Mouse (Mus musculus) heart, embryonic 14.5 days (tissue): ENCODE results near the gene Ttll1. TPM values are rescaled to one million over a fixed set of nuclear protein-coding genes. Genes with fewer than 3 reads are reported as not detected.

Experiments
- ATAC-seq: fragments of 200-750 bp; cut with Nextera tagmentation; 2 replicates; pipeline ENCODE4 v1.8.0; 2017; ENCODE audit warnings: low read depth, moderate TSS enrichment; ENCODE audit not compliant: insufficient number of reproducible peaks, insufficient read depth, low FRiP score
- H3K27ac ChIP-seq, 2 experiments: fragments of 200-500 bp in 1 of 2; fragments of 300-500 bp in 1 of 2; sonication (generic) in 1 of 2; replicated peaks in 1 of 2; 2 replicates each; pipeline ENCODE4 v1.5.1; 2012 to 2014; ENCODE audit warnings: low read depth in 2 of 2, low read length in 2 of 2, control low read depth in 1 of 2, mild to moderate bottlenecking in 1 of 2, mixed read lengths in 1 of 2; ENCODE audit not compliant: control insufficient read depth in 1 of 2, insufficient read depth in 1 of 2
- H3K27me3 ChIP-seq: fragments of 300-500 bp; sonication (generic); 2 replicates; pipeline ENCODE4 v1.6.1; 2014; ENCODE audit warnings: mild to moderate bottlenecking, low read length, control low read depth; ENCODE audit not compliant: control insufficient read depth, insufficient read depth
- H3K36me3 ChIP-seq: fragments of 300-500 bp; sonication (generic); 2 replicates; pipeline ENCODE4 v1.6.1; 2014; ENCODE audit warnings: mild to moderate bottlenecking, control low read depth, low read length, mixed read lengths; ENCODE audit not compliant: control insufficient read depth, insufficient read depth
- H3K4me1 ChIP-seq, 2 experiments: fragments of 200-500 bp in 1 of 2; fragments of 300-500 bp in 1 of 2; sonication (generic) in 1 of 2; 2 replicates each; pipeline ENCODE4 v1.6.1; 2012 to 2014; ENCODE audit warnings: low read length in 2 of 2, control low read depth in 1 of 2, mixed read lengths in 1 of 2; ENCODE audit not compliant: control insufficient read depth in 2 of 2, insufficient read depth in 2 of 2
- H3K4me2 ChIP-seq: fragments of 300-500 bp; sonication (generic); 2 replicates; pipeline ENCODE4 v1.6.1; 2014; ENCODE audit warnings: mild to moderate bottlenecking, low read length
- H3K4me3 ChIP-seq, 2 experiments: fragments of 200-500 bp in 1 of 2; fragments of 300-500 bp in 1 of 2; sonication (generic) in 1 of 2; 2 replicates each; pipeline ENCODE4 v1.5.1; 2012 to 2014; ENCODE audit warnings: low read length in 2 of 2, mild to moderate bottlenecking in 2 of 2, control low read depth in 1 of 2, low read depth in 1 of 2, moderate library complexity in 1 of 2; ENCODE audit not compliant: control insufficient read depth in 1 of 2, insufficient read depth in 1 of 2
- H3K9ac ChIP-seq: fragments of 300-500 bp; sonication (generic); 2 replicates; pipeline ENCODE4 v1.6.1; 2014; ENCODE audit warnings: mild to moderate bottlenecking, low read length
- H3K9me3 ChIP-seq: fragments of 300-500 bp; sonication (generic); 2 replicates; pipeline ENCODE4 v1.6.1; 2016; ENCODE audit warnings: low read length, control low read depth; ENCODE audit not compliant: control insufficient read depth
- WGBS: fragments of 180-500 bp; shearing (Covaris S2); extraction: QIAGEN DNeasy Blood & Tissue Kit; methylation state at CpG from one replicate; pipeline ENCODE4 v1.1.7; 2014; 5-methylcytosine and 5-hydroxymethylcytosine counted together
- polyA plus RNA-seq: library from polyadenylated mRNA; unstranded; fragments of >200 nt; fragmentation: Nextera tagmentation; extraction: Ambion mirVana; gene quantifications from 2 replicates; pipeline ENCODE4 v1.2.1, GENCODE M21; 2014

The Ttll1 gene
- polyA plus RNA-seq, 1 experiment from 2014 or later, result 17.8 TPM

DNA sequence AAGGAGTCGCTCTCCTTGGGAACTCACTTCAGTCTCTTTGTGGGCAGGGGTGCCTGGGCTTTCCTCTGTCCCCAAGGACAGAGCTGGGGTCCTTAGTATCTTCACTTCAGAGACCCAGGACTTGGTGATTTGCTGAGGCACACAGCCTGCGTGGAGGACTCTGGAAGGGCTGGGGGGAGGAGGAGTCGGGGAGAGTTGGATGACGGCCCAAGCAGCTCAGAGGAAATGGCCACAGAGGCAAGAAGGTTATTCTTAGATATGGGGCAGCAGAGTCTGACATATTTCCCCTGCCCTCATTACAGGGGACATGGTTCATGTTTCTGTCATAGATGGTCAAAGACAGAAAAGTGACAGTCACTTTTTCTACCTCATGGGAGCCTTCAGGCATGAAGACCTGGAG is 29.2 kb upstream of the Ttll1 start:
- Histone ChIP-seq H3K27me3 (no peaks in the 10 kb centered on the region), H3K4me2 (peak overlapping the region; percentile 31), H3K4me1 (peaks cover 40 to 41% of the 10 kb centered on the region in 2 experiments), H3K27ac (peak overlapping the region; percentile 66 to 91), H3K36me3 (peaks cover 48% of the 10 kb centered on the region), H3K4me3 (no peak overlapping the region), H3K9me3 (no peaks in the 10 kb centered on the region), H3K9ac (peak overlapping the region; percentile 34; the same call in 1 of the 2 replicates)
- 20% methylated on average over 4 of the region's 4 CpGs for WGBS
- peak; percentile 45 for ATAC-seq

DNA sequence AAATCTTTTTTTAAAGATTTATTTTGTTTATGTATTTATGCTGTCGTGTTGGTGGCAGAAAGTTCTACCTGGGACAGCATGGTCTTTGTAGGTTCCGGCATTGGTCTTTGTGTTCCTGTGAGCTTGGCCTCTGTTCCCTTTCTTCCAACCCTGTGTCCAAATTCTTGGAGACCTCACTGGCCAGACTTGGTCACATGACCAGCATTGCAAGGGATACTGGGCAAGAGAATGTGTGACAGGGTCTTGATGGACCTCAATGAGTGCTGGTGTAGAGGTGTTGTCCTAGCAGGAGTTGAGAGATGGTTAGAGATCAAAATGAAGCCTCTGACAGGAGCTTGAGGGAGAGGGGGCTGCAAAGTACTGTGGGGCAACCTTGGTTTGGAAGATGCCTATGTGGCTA is 28.2 kb upstream of the Ttll1 start:
- Histone ChIP-seq H3K4me2 (no peak overlapping the region), H3K4me3 (no peak overlapping the region), H3K4me1 (peaks cover 43 to 51% of the 10 kb centered on the region in 2 experiments), H3K9me3 (no peaks in the 10 kb centered on the region), H3K36me3 (peaks cover 42% of the 10 kb centered on the region), H3K9ac (no peak overlapping the region), H3K27me3 (no peaks in the 10 kb centered on the region), H3K27ac (peak overlapping the region in 1 of 2 experiments; percentile 91; a peak in 2 of 4 replicates)
- no peak for ATAC-seq
- 93% methylated on average over 2 of the region's 2 CpGs for WGBS

DNA sequence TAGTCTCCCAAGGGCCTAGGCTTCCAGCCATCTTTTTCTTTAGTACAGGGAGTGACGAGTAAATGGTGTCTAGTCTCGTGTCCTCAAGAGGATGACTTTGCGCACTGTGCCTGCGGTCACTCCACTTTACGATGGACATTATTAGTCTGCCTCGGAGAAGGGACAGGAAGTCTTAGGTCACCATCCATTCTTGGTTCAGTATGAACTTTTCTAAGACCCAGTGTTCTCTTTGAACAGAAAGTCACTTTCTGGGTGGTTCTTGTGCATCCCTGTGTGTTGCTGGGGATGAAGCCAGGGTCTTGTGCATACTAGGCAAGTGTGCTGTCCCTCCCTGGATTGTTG is 25.2 kb upstream of the Ttll1 start:
- ATAC-seq, result no peak
- H3K4me3 ChIP-seq, result no peak overlapping the region
- 59% methylated on average over 6 of the region's 6 CpGs for WGBS
- peaks cover 36 to 49% of the 10 kb centered on the region in 2 experiments for H3K4me1 ChIP-seq
- H3K4me2 ChIP-seq, result peak overlapping the region; percentile 33; the same call in 1 of the 2 replicates
- H3K9me3 ChIP-seq, result no peaks in the 10 kb centered on the region
- H3K9ac ChIP-seq, result peak overlapping the region; percentile 54
- peaks cover 26% of the 10 kb centered on the region for H3K36me3 ChIP-seq
- no peaks in the 10 kb centered on the region for H3K27me3 ChIP-seq
- H3K27ac ChIP-seq, result peak overlapping the region; percentile 86 to 87

DNA sequence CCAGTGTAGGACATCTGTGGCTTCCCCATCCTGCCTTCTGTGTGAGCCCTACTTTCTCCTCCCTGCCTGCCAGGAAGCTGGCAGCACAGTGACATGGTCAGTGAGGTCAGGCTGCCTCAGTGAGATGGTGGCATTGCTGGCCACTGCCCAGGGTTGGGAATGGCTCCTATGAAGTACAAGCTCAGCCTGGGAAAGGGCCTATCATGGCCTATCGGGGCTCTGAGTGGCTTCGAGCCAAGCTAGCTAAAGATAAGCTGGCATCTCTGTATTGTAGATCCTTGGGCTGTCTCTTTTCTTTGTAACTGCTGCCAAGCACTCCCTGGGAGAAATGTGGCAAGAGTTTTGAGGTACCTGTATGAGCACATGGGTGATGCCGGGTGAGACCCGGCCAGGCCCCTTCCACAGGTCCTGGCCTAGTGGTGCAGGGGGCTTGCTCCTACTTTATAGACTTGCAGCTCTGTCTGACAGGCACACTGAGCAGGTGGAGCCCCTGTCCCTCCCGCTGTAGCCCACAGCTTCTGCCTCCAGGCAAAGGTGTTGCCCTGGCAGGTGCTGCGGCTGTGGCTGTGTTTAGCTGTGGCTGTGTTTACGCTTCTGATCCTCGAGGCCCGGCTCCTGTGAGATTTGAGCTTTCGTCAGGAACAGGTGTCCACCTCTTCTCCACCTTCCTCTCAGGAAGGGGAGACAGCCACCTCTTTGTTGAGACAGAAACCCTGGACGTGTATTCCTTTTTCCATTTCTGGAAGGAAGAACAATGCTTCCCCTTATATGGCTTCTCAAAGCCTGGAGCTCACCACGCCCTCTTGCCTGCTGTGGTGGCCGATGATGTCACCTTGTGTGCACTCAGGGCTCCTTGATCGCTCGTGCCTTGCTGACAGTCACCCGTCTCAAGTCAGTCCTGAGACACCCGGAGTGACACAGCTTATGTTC is 24.5 kb upstream of the Ttll1 start:
- Histone ChIP-seq H3K36me3 (peaks cover 32% of the 10 kb centered on the region), H3K9me3 (no peaks in the 10 kb centered on the region), H3K27me3 (no peaks in the 10 kb centered on the region), H3K4me1 (peaks cover 36 to 48% of the 10 kb centered on the region in 2 experiments), H3K27ac (peak overlapping the region; percentile 86 to 87), H3K4me3 (no peak overlapping the region), H3K4me2 (peak overlapping the region; percentile 33; the same call in 1 of the 2 replicates), H3K9ac (peak overlapping the region; percentile 54)
- peak; percentile 18 for ATAC-seq
- WGBS, result 26% methylated on average over 17 of the region's 17 CpGs

DNA sequence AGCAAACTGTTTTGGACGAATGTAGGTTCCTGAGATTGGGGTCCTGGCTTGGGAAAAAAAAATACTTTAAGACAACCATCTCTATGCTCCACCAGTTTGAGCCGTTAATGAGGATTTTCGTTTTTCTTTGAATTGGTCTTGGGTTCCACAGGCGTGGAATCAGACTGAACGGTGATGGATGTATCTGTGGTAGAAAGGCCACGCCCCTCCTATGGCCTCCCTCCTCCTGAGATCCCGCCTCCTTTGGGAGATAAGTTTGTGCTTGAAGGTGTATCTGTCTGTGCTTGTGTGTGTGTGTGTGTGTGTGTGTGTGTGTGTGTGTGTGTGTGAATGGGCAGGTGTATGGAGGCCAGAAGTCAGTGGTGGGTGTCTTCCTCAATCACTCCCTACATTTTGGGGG is 21.9 kb upstream of the Ttll1 start:
- H3K4me3 ChIP-seq, result no peak overlapping the region
- 82% methylated on average over 7 of the region's 7 CpGs for WGBS
- H3K27ac ChIP-seq, result no peak overlapping the region
- no peaks in the 10 kb centered on the region for H3K9me3 ChIP-seq
- peaks cover 25% of the 10 kb centered on the region for H3K36me3 ChIP-seq
- H3K9ac ChIP-seq, result no peak overlapping the region
- no peak overlapping the region for H3K4me2 ChIP-seq
- H3K4me1 ChIP-seq, result peaks cover 38 to 57% of the 10 kb centered on the region in 2 experiments
- no peak for ATAC-seq
- no peaks in the 10 kb centered on the region for H3K27me3 ChIP-seq

DNA sequence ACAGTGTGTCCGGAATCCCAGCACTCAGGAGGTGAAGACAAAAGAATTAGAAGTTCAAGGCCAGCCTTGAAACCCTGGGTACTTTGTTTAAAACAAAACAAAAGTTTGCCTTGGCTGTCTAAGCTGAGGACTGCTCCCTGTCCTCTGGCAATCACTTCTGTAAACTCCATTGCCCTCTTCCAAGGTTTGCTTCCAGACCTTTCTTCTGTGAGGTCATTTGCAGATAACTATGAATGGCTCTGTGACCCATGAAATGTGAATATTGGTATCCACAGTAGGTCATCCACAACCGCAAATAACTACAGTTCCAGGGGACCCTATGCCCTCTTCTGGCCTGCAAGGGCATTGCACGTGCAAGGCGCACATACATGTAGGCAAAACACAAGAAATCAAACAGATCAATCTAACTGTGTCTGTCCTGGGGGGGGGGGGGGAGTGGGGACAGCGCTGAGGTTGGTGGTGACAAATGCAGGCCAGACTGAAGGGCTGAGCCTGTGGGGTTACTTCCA is 21.3 kb upstream of the Ttll1 start:
- no peak for ATAC-seq
- WGBS, result 76% methylated on average over 5 of the region's 5 CpGs
- no peaks in the 10 kb centered on the region for H3K9me3 ChIP-seq
- H3K4me1 ChIP-seq, result peaks cover 38 to 62% of the 10 kb centered on the region in 2 experiments
- no peak overlapping the region for H3K9ac ChIP-seq
- H3K4me2 ChIP-seq, result no peak overlapping the region
- peaks cover 23% of the 10 kb centered on the region for H3K36me3 ChIP-seq
- H3K4me3 ChIP-seq, result no peak overlapping the region
- H3K27me3 ChIP-seq, result no peaks in the 10 kb centered on the region
- no peak overlapping the region for H3K27ac ChIP-seq

DNA sequence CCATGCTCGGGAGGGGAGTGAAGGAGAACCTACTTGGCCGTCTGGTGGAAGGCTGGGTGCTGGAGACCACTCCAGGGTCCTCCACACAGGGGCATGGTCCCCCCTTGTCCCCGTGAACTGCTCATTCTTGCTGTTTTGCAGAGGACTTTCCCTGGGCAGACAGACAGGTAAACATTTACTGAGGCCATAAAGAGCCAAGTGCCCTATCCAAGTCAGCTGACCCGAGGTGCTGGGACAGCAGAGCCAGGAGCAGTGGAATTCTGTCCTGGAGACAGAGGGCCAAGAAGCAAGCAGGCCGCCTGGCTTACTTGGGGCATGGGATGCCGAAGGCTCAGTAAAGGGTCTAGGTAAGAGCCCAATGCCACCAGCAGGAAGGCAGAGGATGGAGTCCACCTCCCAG is 20.0 kb upstream of the Ttll1 start:
- Histone ChIP-seq H3K4me1 (peaks cover 38 to 61% of the 10 kb centered on the region in 2 experiments), H3K9ac (no peak overlapping the region), H3K27me3 (no peaks in the 10 kb centered on the region), H3K4me3 (no peak overlapping the region), H3K27ac (peak overlapping the region; percentile 52 to 59), H3K9me3 (no peaks in the 10 kb centered on the region), H3K4me2 (no peak overlapping the region), H3K36me3 (peaks cover 23% of the 10 kb centered on the region)
- 70% methylated on average over 6 of the region's 6 CpGs for WGBS
- no peak for ATAC-seq
